Mouse (Mus musculus) A20 (cell line): ENCODE results near the gene Mier1.

Experiments
- DNase-seq: peaks from one replicate; pipeline ENCODE4 v3.0.0-alpha.2; 2011; ENCODE audit warnings: low read depth, low spot score

Gene Mier1

DNA sequence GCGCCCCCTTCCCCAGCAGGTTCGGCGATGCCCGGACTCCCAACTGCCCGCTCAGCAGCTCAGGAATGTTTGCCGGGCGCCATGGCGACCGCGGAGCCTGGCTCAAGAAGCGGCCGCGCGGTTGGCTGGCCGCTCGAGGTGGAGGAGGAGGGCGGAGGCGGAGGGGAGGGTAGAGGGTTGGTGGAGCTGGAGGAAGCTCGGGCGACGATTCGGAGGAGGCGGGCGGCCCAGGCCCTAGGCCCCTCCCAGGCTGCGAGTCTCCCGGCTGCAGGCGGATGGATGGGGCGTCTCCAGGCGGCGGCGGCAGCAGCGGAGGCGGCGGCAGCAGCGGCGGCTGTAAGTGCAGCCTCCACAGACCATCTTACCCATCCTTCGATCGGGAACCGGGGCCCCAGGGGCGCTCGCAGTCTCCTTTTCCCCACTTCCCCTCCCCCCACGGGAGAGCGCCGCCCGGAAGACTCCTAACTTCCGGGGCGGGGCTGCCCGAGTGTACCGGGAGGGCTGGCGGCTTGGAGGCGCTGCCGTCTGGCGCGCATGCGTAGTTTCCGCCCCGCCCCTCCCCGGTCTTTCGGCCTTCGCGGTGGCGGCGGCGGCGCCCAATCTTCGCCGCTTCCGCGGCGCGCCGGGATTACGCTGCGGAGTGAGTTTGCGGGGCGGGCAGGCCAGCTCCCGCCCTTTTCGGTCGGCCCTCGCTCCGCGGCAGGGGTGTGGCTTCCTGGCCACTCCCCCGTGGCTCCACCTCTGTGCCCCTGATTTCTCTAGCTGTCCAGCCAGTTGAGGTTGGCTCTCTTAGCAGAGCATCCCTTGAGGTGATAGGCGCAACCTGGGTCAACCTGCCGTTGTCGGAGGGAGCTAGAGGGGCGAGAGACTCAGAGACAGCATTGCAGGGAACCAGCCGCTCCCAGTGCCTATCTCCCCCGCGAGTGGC is at the start of gene Mier1, which contains the start of gene Wdr78:
Gene Mier1, plus strand, starts transcription at position 207 of the 928 bp plus-strand sequence.
Gene Wdr78, minus strand, starts transcription at position 372 of the 928 bp plus-strand sequence.
- peak; percentile 97 for DNase-seq

DNA sequence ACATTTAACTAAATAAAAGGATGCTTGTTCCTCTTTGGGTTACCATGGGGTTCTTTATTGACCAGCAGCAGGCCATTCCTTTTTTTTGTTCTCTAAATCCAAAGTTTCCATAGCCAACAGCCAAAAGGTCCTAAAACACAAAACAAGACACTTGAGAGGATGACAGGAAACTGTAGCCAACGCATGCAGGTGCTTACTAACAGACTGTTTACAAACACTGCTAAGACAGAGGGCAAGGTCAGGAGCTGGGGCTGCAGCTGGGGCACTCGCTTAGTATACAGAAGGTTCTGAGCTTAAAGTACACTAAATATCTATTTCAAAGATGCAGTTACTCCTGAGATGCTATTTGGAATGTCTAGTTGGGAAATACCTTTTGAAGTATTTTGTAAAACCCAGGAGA is 49.8 kb upstream of the Mier1 start:
- no peak for DNase-seq

DNA sequence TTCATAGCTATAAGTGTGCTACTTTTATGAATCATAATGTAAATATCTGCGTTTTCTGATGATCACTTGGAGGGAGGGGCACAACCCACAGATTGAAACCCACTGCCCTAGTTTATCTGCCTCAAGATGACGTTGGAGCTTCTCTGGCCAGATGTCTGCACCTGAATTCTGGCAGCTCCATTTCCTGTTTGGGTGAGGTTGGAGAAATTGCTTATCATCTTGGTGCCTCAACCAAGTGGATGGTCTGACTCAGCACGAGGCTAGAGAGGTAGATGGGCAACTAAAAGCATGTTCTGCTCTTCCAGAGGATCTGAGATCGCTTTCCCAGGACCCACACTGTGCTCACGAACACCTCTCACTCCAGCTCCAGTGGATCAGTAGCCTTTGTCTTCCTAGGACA is 49.2 kb upstream of the Mier1 start:
- DNase-seq = no peak

DNA sequence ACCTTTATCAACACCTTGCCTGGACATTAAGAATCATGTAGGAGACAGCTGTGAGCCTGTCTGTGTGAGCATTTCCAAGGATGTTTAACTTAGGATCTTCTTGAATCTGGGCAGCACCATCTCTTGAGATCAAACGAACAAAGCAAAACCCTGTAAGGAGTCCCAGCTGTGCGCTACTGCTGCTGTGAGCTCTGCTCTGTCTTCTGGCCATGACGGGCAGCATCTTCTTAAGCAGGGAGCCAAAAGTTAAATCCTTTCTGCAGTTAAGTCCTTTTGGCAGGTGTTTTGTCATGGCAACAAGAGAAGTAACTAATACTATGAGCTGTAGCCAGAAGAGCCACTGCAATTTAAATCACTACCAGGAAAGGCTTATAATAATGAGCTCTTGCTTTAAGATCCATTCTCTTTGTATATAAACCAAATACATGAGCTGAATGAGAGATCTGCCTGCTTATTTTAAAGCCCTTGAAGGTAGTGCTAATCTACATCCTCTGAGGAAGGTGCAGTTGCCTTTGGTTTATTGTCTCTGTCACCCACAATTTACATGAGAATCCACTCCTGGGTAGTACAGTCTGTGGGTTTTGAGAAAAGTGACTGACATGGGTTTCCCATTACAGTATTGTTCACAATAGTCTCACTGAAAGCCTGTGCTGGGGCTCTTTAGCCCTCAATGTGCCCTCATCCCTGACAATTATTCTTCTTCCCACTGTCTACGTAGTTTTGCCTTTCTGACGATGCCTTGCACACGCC is 46.1 kb upstream of the Mier1 start:
- DNase-seq = no peak

DNA sequence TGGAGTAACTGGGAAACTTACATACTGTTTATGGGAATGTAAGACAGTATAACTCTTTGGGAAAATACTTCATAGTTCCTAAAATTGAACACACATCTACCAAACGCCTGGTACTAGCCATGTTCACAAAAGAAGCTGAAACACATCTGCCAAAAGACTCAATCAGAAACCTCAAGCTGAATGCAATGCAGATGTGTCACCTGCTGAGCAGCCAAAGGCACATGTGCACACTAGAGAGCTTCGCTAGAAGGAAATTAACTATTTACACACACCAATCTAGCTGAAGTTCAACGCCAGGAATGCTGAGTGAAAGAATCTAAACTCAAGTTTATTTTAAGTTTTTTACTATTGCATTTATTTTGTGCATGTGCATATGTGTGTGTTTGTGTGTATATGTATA is 43.6 kb upstream of the Mier1 start:
- no peak for DNase-seq

DNA sequence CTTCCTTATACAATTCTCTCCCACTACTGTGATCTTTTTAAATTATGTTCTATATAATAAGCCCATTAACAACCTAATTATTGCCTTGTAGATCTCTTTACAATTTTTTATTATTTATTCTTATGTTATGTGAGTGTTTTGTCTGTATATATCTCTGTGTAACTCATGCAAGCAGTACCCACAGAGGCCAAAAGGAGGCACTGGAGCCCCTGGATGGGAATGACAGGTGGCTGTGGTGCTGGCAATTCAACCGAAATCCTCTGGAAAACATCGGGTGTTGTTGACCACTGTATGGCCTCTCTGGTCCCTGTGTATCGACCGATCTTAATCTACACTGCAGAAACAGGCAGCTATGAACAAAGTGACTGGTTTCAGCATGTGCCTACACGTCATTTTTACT is 29.0 kb upstream of the Mier1 start:
- DNase-seq = no peak

DNA sequence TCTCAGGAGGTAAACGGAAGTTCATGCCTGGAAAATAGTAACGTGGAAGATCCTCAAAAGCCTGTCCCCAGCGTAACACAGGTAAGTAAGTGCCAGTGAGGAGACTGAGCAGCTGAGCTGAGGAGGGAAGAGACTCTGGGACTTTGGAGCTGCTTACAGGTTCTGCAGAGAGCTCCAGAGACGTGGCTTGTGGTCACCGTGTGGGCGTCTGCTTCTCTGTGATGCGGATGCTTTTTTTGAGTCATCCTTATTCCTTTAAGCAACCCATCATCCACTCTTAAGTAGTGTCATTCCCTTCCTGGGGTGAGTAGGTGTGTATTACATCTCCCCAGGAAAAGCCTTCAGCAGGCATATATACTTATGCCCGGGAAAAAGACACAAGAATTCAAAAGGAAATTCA is 18.3 kb upstream of the Mier1 start:
- DNase-seq = no peak

DNA sequence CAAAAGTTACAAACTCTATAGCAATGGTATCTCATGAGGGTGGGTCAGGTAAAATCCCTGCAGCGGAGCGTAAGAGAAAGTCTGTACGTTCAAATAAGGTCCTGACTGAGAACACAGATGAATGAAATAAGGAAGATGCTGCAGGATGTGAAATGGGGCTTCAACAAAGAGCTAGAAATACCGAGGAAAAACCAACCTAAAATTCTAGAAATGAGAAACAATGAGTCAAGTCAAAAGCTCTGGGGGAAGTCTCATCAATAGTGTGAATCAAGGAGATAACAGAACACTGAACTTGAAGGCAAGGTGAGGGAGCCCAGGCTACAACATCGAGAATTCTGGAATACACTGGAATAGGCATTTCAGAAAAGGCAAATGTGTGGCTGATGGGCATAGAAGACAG is 15.7 kb upstream of the Mier1 start:
- DNase-seq = no peak

DNA sequence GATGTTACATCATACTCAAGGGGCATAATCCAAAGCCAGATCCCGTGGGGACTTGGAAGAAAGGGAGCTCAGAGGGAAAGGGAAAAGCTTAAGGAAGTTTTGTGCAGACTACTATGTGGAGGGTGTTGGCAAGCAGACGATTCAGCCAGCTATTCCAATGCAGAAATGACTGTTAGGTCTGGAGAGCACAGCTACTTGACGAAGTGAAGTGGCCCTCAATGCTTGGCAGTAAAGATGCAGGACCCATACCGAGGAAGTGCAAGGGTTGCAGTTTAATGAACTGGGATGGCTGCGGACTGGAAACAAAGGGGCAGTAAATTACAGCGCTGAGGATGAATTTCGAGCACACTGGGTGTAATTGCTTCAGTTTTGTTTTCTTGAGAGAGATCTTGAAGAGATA is 1.5 kb upstream of the Mier1 start:
- DNase-seq = no peak

DNA sequence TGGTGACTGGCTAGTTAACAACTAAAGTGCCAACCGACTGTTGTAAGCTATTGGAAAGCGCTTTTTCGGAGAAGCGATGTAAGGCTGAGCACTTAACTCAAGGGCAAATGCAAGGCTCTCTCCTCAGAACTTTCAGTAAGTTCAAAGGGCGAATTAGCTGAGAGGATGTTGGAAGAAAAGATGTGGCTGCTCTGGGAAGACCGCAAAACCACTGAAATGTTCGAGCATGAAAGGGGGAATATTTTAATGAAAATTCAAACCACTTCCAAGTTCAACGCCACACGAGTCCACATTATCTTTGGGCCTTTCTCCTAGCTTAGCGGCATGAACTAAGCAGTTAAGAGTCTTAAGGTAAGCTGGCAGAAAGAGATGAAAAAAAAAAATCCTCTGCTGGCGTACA is 788 bp upstream of the Mier1 start:
- DNase-seq = peak; percentile 16

DNA sequence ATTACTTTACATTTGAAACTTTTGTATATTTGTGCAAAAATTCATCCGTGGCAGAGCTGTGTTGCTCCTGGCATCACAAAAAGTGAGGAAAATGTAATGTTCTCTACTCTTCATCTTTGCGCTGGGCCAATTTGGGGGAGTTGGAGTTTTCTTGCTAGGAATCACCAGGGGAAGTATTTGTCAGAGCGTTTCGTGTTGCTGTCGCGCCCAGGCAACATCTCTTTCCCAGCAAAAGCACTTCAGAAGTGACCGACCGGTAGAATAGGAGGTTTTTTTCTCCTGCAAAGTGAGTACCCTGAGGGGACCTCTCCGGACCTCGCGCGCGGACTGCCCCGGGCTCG is 4.7 kb downstream of the Mier1 start:
- no peak for DNase-seq

DNA sequence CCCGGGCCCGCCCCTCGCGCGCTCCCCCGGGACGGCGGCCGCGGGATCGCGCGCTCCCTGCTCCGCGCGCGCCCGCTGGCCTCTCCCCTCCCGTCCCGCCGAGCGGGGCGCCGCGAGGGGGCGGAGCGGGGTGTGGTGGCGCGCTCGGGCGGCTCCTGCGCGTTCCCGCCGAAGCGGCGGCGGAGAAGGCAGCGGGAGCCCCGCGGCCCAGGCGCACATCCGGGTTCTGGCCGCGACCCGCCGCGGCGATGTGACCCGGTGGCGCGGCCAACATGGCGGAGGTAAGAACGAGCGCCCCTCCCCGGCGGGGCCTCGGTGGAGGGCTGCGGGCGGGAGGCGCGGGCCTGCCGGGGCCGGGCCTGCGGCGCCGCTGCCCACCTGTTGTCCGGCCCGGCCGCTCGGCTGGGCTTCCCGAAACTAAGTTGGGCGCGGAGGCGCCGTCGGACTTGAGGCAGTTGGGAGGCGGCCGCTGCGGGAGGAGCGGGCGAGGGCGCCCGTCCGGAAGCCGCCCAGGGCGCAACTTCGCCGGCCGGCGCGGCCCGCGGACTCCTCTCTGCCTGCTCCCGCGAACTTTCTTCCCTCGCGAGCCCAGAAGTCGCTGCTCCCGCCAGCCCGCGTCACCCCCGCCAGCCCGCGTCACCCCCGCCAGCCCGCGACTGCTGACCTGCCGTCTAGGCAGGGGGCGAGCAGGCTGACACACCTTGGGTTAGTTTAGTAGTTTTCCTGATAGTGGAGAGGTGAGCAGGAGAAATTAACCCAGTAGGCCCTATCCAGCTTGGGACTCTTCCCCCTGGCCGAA is 5.2 kb downstream of the Mier1 start:
- peak; percentile 84 for DNase-seq

DNA sequence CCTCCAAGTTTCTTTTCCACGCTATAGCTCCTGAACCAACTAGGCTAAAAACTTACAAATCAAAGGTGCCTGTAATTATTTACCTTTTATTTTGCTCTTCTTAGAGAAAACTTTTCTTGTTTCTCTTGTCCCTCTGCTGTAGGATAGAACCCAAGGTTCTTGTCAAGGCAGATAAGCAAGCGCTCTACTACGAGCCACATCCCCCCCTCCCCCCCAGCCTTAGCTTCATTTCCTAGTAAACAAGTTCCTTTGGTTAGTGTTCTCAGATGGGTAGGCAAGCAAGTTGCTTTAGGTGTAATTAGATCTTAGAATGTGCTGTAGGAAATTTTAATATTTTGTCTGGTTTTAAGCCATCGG is 5.8 kb downstream of the Mier1 start:
- DNase-seq = peak; percentile 84

DNA sequence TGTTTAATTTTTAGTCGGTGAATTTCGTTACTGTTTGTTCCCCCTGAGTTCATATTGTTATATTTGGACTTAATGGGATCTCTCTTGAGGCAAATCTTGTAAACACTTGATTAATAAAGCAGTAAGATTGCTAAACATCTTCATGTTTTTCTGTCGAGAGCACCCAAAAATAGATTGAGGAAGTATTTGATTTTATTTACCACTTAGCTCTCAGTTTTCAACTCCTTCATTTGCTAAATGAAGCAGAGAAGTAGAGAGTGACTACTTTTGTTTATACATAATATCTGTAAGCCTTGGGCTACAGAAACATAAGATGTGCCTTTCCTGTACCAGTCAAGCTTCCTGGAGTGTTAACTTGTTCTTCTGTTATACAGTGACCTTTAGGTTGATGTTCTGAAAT is 6.2 kb downstream of the Mier1 start:
- no peak for DNase-seq

DNA sequence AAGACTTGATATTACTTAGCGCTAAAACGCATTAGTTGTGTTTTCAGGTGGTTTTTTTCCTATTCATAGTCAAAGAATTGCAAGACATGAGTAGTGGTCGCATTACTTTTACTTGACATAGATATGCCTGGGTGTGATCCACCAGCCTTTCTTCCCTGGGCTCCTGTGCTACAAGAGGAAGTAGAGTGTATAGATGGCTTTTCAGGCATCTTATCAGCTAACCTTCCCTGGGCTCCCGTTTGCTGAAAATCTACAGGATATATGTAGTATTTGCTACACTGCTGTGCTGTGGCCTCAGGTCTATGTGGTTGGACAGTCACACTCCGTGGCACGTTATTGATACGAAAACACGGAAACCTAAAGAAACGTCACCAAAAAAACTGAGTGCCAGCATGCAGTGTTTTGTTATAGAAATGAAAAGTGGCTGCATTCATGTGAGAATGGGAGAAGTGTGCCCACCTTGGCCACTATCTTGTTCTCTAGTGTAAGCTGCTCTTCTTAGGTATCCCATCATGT is 6.7 kb downstream of the Mier1 start:
- peak; percentile 13 for DNase-seq

DNA sequence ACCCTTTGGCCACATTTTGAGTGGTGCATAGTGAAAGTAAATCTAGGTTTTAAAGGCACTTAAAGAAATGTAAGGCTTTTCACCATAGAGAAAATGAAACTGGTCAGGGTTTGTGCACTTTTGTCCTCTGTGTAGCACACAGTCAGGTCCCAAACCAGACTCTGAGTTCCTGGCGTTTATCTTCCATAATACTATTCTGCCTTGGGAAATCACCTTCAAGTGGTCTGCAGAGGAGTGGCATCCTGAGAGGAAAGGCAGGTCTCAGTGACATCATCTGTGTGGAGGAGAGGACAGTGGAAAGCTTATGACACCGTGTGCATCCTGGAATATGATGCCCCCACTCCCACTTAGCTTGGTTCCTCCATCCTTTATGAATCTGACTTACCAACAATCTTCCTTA is 8.9 kb downstream of the Mier1 start:
- DNase-seq = no peak

DNA sequence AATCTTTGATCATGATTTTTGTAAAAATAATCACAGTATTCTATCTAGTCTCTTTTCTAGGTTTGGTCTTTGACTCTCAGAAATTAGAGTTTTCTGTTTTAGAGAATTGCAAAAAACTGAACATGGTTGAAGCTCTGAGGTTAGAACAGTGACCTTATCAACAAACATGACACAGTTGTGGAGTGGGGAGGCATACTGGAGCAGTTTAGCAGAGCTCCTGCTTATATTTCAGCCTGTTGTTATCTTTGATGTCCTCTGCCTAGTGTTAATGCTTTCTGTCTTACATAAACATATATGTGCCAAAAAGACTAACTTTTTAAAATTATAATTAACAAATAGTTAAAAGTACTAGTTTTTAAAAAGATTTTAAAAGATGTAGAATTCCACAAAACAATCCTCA is 9.4 kb downstream of the Mier1 start:
- no peak for DNase-seq

DNA sequence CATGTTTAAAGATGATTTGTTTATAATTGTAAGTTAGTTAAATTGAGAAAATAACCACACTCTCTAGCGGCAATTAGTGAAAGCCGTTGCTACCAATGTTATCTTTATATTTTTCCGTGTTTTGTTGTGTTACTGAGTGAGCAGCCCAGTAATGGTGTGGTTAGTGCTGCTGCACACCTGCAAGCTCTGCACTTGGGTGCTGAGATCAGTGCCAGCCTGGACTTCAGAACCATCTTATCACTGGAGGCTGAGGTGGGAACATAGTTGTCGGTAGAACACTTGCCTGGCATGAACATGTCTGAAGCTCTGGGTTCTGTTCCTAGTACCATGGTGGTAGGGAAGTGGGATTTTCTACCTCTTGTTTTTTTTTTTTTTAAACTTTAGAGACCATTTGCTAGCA is 12.3 kb downstream of the Mier1 start:
- DNase-seq = no peak

DNA sequence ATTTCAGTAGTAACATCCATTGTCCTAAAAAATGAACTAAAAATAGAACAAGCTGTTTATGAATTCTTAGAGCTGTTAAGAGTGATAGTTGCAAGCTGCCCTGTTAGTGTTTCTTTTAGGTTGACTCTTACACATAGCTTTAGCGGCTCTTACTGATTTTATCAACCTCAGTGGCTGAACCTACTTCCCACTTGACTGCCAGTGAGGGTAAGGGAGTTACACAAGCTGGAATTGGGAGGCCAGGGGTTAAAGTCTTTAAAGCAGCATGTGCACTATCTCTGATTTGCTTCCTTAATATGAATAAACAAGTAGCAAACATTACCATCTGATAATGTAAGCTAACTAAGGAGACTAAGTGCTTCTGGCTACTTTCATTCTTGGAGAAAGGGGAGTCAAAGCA is 22.8 kb downstream of the Mier1 start:
- no peak for DNase-seq

DNA sequence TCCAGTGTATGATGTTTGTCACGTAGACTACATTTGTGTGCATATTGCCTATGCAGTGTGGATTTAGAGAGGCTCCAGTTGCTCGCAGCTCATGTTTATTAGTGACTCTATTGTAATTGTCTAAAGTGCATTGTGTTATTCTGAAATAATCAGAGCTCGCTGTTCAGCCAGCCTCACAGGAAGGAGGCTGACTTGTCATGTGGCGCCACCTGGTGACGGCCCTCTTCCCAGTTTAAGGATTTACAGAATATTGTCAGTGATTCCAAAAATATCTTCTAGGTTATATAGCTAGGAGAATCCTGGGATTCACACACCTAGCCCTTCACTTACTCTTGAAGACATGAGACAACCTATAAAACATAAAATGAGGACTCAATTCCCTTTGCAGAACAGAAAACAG is 32.1 kb downstream of the Mier1 start:
- peak; percentile 59 for DNase-seq

DNA sequence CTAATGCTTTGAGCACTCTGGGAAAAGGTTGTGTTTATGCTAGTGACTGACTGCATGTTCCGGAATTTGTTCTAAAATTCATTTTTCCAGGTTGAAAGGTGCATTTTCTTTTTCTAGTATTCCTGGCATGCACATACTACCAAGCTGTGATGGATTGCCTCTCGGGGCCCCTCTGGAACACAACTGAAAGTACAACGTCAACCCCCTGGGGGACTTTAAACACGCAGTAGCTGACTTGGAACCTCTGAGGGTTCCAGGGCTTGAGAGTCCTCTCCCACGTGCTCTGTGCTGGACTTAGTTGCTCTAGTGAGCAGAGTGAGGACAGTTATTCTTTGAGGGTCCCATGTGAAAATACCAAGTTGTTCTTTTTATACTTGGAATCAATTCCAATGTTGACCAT is 37.8 kb downstream of the Mier1 start:
- no peak for DNase-seq

DNA sequence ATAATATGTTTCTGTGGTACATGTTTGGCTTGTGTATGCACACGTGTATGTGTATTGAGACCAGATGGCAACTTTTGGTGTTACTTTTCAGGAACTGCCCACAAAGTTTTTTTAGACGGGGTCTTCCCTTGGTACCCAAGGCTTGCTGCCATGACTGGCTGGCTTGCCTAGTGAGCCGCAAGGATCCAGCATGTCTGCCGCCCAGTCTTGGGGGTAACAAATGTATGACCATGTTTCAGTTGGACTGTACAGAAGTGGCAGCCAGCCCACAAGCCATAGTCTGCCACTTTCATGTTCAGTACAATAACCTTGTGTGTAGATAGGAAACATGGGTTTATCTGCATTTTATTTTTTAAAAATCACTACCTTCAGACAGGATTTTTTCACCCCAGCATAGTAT is 44.6 kb downstream of the Mier1 start:
- DNase-seq = no peak
